Mouse (Mus musculus) embryonic facial prominence, embryonic 12.5 days (tissue): ENCODE results near the gene Hand2. TPM values are rescaled to one million over a fixed set of nuclear protein-coding genes. Genes with fewer than 3 reads are reported as not detected.

ENCODE experiments used
- ATAC-seq: fragments of 200-750 bp; cut with Nextera tagmentation; 2 replicates; pipeline ENCODE4 v1.8.0; 2017; ENCODE audit not compliant: insufficient number of reproducible peaks, insufficient read depth, low FRiP score, low TSS enrichment
- H3K27ac ChIP-seq: fragments of 300-500 bp; sonication (generic); 2 replicates; pipeline ENCODE4 v1.5.1; 2016; ENCODE audit warnings: mild to moderate bottlenecking
- H3K27me3 ChIP-seq: fragments of 300-500 bp; sonication (generic); 2 replicates; pipeline ENCODE4 v1.6.1; 2016; ENCODE audit warnings: mild to moderate bottlenecking, moderate library complexity
- H3K36me3 ChIP-seq: fragments of 300-500 bp; sonication (generic); 2 replicates; pipeline ENCODE4 v1.6.1; 2016; ENCODE audit warnings: mild to moderate bottlenecking
- H3K4me1 ChIP-seq: fragments of 300-500 bp; sonication (generic); 2 replicates; pipeline ENCODE4 v1.6.1; 2016
- H3K4me2 ChIP-seq: fragments of 300-500 bp; sonication (generic); replicated peaks from 2 replicates; pipeline ENCODE4 v1.6.1; 2016; ENCODE audit warnings: mild to moderate bottlenecking, moderate library complexity
- H3K4me3 ChIP-seq: fragments of 300-500 bp; sonication (generic); 2 replicates; pipeline ENCODE4 v1.5.1; 2016; ENCODE audit warnings: mild to moderate bottlenecking
- H3K9ac ChIP-seq: fragments of 300-500 bp; sonication (generic); 2 replicates; pipeline ENCODE4 v1.6.1; 2016; ENCODE audit warnings: mild to moderate bottlenecking, moderate library complexity
- H3K9me3 ChIP-seq: fragments of 300-500 bp; sonication (generic); 2 replicates; pipeline ENCODE4 v1.6.1; 2016; ENCODE audit warnings: mild to moderate bottlenecking, moderate library complexity
- WGBS: fragments of 180-500 bp; shearing (Covaris S2); methylation state at CpG from one replicate; pipeline ENCODE4 v1.1.7; 2016; 5-methylcytosine and 5-hydroxymethylcytosine counted together
- polyA plus RNA-seq: library from polyadenylated mRNA; unstranded; fragments of >200 nt; fragmentation: Nextera tagmentation; extraction: Ambion mirVana; gene quantifications from 2 replicates; pipeline ENCODE4 v1.2.1, GENCODE M21; 2016

The Hand2 gene
- 5.8 and 6.3 TPM in 2 replicates for polyA plus RNA-seq

- under 1% methylated on average over 74 of the region's 83 CpGs for WGBS
- H3K4me1 ChIP-seq, result peaks cover 7% of the 10 kb centered on the region; the same call in 1 of the 2 replicates
- H3K4me3 ChIP-seq, result peak within 1 kb of the TSS; percentile 49
- no peaks in the 10 kb centered on the region for H3K36me3 ChIP-seq
- H3K27me3 ChIP-seq, result peaks cover 70% of the 10 kb centered on the region
- H3K9ac ChIP-seq, result peak within 1 kb of the TSS; percentile 78
- H3K27ac ChIP-seq, result peak within 1 kb of the TSS; percentile 88
- H3K4me2 ChIP-seq, result peak within 1 kb of the TSS; percentile 64
- H3K9me3 ChIP-seq, result no peaks in the 10 kb centered on the region
- peak; percentile 72 for ATAC-seq
Measured at GRCm38 (mm10) chr8:57320851-57321743, at the start of gene Hand2. Gene Hand2 (plus strand): TSS chr8:57320983.

DNA sequence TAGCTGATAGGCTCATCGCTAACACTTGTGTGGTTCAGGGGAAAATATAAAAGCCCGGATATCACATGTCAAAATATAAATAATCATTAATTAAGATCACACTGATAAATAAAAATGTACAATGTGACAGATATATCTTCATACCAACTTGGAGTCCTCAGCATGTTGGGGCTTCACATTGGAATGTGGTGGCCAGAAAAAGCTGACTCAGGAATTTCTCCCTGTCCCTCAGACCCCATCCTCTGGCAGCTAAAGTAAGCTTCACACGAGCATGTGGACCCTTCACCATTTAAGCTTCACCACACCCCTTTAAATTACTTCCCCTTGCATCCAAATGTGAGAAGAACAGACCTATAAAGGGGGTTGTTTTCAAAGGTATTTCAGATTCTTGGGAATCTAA lies 47.7 kb upstream of the Hand2 start:
- Histone ChIP-seq H3K4me3 (no peak overlapping the region), H3K27me3 (no peaks in the 10 kb centered on the region), H3K4me1 (no peaks in the 10 kb centered on the region), H3K27ac (no peak overlapping the region), H3K4me2 (no peak overlapping the region), H3K36me3 (no peaks in the 10 kb centered on the region), H3K9me3 (no peaks in the 10 kb centered on the region), H3K9ac (no peak overlapping the region)
- 70% methylated on average over 3 of the region's 3 CpGs for WGBS
- no peak for ATAC-seq

- Histone ChIP-seq H3K4me1 (no peaks in the 10 kb centered on the region), H3K4me3 (no peak overlapping the region), H3K36me3 (no peaks in the 10 kb centered on the region), H3K9ac (no peak overlapping the region), H3K4me2 (no peak overlapping the region), H3K9me3 (no peaks in the 10 kb centered on the region), H3K27ac (no peak overlapping the region), H3K27me3 (no peaks in the 10 kb centered on the region)
- 62% methylated on average over 4 of the region's 4 CpGs for WGBS
- ATAC-seq, result peak; percentile 74; the same call in 1 of the 2 replicates
Measured at GRCm38 (mm10) chr8:57293441-57293840, 27.3 kb upstream of the Hand2 start.

- Histone ChIP-seq H3K27ac (no peak overlapping the region), H3K36me3 (no peaks in the 10 kb centered on the region), H3K4me3 (no peak overlapping the region), H3K27me3 (peaks cover 5% of the 10 kb centered on the region; the same call in 1 of the 2 replicates), H3K4me2 (no peak overlapping the region), H3K9me3 (no peaks in the 10 kb centered on the region), H3K4me1 (no peaks in the 10 kb centered on the region), H3K9ac (no peak overlapping the region)
- WGBS, result 73% methylated on average over 1 of the region's 1 CpGs
- no peak for ATAC-seq
Measured at GRCm38 (mm10) chr8:57303513-57303912, 17.3 kb upstream of the Hand2 start.

- H3K4me3 ChIP-seq, result no peak overlapping the region
- no peak for ATAC-seq
- H3K4me2 ChIP-seq, result no peak overlapping the region
- no peaks in the 10 kb centered on the region for H3K36me3 ChIP-seq
- 47% methylated on average over 11 of the region's 11 CpGs for WGBS
- no peaks in the 10 kb centered on the region for H3K9me3 ChIP-seq
- H3K4me1 ChIP-seq, result no peaks in the 10 kb centered on the region
- peaks cover 5% of the 10 kb centered on the region; the same call in 1 of the 2 replicates for H3K27me3 ChIP-seq
- no peak overlapping the region for H3K9ac ChIP-seq
- no peak overlapping the region for H3K27ac ChIP-seq
Measured at GRCm38 (mm10) chr8:57304944-57305343, 15.8 kb upstream of the Hand2 start.

- Histone ChIP-seq H3K27me3 (peaks cover 10% of the 10 kb centered on the region), H3K36me3 (no peaks in the 10 kb centered on the region), H3K4me2 (no peak overlapping the region), H3K4me1 (no peaks in the 10 kb centered on the region), H3K4me3 (no peak overlapping the region), H3K27ac (no peak overlapping the region), H3K9ac (no peak overlapping the region), H3K9me3 (no peaks in the 10 kb centered on the region)
- no peak for ATAC-seq
- 69% methylated on average over 1 of the region's 1 CpGs for WGBS
Measured at GRCm38 (mm10) chr8:57306441-57306840, 14.3 kb upstream of the Hand2 start.

DNA sequence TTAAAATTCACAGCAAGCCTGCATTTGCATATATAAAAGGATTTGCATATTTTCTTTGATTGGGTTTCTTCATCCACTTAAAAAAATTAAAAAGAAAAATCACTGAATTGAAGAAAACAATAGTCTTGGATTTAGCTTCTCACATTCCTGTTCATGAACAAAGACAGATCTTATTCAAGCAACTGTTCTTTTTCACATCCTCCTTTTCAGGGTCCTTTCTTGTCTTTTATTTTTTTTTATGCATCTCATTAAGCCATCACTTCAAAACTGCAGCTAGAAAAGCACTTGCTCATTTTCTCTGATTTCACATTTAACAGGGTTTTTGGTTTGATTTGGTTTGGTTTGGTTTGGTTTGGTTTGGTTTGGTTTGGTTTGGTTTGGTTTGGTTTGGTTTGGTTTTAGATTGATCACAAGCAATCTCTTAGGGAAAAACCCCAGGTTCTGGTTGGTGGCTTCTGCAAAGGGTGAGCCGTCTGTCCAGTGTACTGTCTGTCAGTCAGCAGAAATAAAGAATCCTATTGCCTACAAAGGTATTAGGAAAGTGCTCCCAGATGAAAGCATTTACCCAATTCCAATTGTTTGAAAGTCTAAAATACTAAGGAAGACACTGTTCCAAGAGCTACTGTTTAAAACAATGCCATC lies 10.8 kb upstream of the Hand2 start:
- no peak for ATAC-seq
- H3K9me3 ChIP-seq, result no peaks in the 10 kb centered on the region
- WGBS, result 11% methylated on average over 1 of the region's 1 CpGs
- no peaks in the 10 kb centered on the region for H3K36me3 ChIP-seq
- no peak overlapping the region for H3K9ac ChIP-seq
- H3K4me2 ChIP-seq, result no peak overlapping the region
- H3K27me3 ChIP-seq, result peaks cover 37% of the 10 kb centered on the region
- no peak overlapping the region for H3K27ac ChIP-seq
- no peak overlapping the region for H3K4me3 ChIP-seq
- no peaks in the 10 kb centered on the region for H3K4me1 ChIP-seq

- WGBS, result under 1% methylated on average over 30 of the region's 30 CpGs
- H3K9ac ChIP-seq, result peak overlapping the region; percentile 44
- ATAC-seq, result no peak
- peak overlapping the region; percentile 24; the same call in 1 of the 2 replicates for H3K27ac ChIP-seq
- peak overlapping the region; percentile 50 for H3K4me2 ChIP-seq
- H3K27me3 ChIP-seq, result peaks cover 54% of the 10 kb centered on the region
- no peaks in the 10 kb centered on the region for H3K4me1 ChIP-seq
- peak overlapping the region; percentile 26 for H3K4me3 ChIP-seq
- H3K9me3 ChIP-seq, result no peaks in the 10 kb centered on the region
- H3K36me3 ChIP-seq, result no peaks in the 10 kb centered on the region
Measured at GRCm38 (mm10) chr8:57312031-57312981, 8.5 kb upstream of the Hand2 start.

DNA sequence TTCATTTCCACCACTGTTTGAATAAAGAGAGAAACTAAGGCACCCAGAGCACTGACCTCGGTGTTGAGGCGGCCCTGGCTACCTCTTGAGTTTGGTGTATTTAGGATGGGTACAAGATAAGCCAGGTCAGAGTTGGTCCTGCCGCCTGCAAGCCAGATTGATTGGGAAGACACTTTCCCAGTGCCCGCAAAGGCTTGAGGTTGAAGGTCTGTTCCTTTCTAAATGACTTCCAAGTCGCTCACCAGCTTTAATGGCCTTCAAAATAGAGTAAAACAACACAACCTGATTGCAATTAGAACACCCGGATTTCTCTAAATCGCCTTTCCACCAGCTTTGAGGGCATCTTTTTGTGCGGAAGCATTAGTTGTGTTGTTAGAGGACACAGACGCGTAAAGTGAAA lies 7.2 kb upstream of the Hand2 start:
- Histone ChIP-seq H3K9ac (no peak overlapping the region), H3K4me1 (no peaks in the 10 kb centered on the region), H3K27me3 (peaks cover 62% of the 10 kb centered on the region), H3K36me3 (no peaks in the 10 kb centered on the region), H3K4me3 (no peak overlapping the region), H3K4me2 (0 out of 2 replicates have a peak overlapping the region, but pooled peaks have one; percentile 3), H3K9me3 (no peaks in the 10 kb centered on the region), H3K27ac (0 out of 2 replicates have a peak overlapping the region, but pooled peaks have one; percentile 18)
- 8% methylated on average over 10 of the region's 10 CpGs for WGBS
- ATAC-seq, result no peak

DNA sequence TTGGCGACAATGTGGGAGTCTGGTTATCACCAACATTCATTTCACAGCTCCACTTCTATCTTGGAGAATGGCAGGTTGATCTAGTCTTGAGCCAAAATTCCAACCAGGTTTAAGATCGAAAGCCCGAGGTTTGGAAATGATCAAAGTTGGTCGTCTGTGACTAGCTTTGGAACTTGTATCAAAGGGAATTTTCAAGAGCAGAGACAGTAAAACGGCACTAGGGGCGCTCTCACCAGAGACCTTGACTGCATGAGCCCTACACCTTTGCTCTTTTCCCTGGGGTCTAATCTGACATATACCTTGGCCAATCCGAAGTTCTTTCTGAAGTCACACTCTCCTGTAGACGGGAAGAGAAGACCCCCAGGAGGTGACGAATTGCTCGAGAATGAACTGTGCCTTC lies 6.6 kb upstream of the Hand2 start:
- no peak overlapping the region for H3K9ac ChIP-seq
- under 1% methylated on average over 10 of the region's 10 CpGs for WGBS
- no peaks in the 10 kb centered on the region for H3K9me3 ChIP-seq
- peaks cover 67% of the 10 kb centered on the region for H3K27me3 ChIP-seq
- no peak overlapping the region for H3K4me3 ChIP-seq
- peak overlapping the region; percentile 9; the same call in 1 of the 2 replicates for H3K4me2 ChIP-seq
- no peaks in the 10 kb centered on the region for H3K4me1 ChIP-seq
- H3K27ac ChIP-seq, result 0 out of 2 replicates have a peak overlapping the region, but pooled peaks have one; percentile 18
- ATAC-seq, result no peak
- no peaks in the 10 kb centered on the region for H3K36me3 ChIP-seq

GRCm38 (mm10) chr8:57315471-57315870 lies 5.3 kb upstream of the Hand2 start:
- Histone ChIP-seq H3K9ac (no peak overlapping the region), H3K4me3 (no peak overlapping the region), H3K27ac (no peak overlapping the region), H3K27me3 (peaks cover 76% of the 10 kb centered on the region), H3K36me3 (no peaks in the 10 kb centered on the region), H3K4me1 (no peaks in the 10 kb centered on the region), H3K9me3 (no peaks in the 10 kb centered on the region), H3K4me2 (no peak overlapping the region)
- WGBS, result 6% methylated on average over 3 of the region's 3 CpGs
- no peak for ATAC-seq
